Mouse (Mus musculus) G1E (cell line): ENCODE measurements around the gene Cwh43.

ENCODE experiments used
- CTCF ChIP-seq: IDR thresholded peaks from 2 replicates; pipeline ENCODE4 v1.5.1; 2012; ENCODE audit warnings: low read depth, low read length, inconsistent platforms, mixed read lengths
- GATA1 ChIP-seq: IDR thresholded peaks from 2 replicates; pipeline ENCODE4 v1.6.1; 2012; ENCODE audit warnings: borderline replicate concordance, low read length, inconsistent platforms, mixed read lengths
- POLR2AphosphoS5 ChIP-seq: IDR thresholded peaks from 2 replicates; pipeline ENCODE4 v1.6.1; 2012; ENCODE audit warnings: low read depth, low read length, inconsistent platforms; ENCODE audit not compliant: insufficient replicate concordance
- TAL1 ChIP-seq: conservative IDR thresholded peaks from 2 replicates; pipeline ENCODE4 v1.6.1; 2012; ENCODE audit warnings: low read depth, low read length, inconsistent platforms, mixed read lengths

GRCm38 (mm10) chr5:73426824-73427223 lies 20.9 kb downstream of the Cwh43 start:
- no peak for TF ChIP-seq CTCF
- no peak for TF ChIP-seq GATA1
- no peak for TF ChIP-seq POLR2AphosphoS5
- no peak for TF ChIP-seq TAL1
